Mouse (Mus musculus) frontal cortex, postnatal 25 days (tissue): ENCODE results near the gene Lpp.

Experiments used
- DNase-seq, 2 experiments: peaks; one replicate each; pipeline ENCODE4 v3.0.0; 2022; ENCODE audit warnings: low spot score in 2 of 2

Lpp gene

DNA sequence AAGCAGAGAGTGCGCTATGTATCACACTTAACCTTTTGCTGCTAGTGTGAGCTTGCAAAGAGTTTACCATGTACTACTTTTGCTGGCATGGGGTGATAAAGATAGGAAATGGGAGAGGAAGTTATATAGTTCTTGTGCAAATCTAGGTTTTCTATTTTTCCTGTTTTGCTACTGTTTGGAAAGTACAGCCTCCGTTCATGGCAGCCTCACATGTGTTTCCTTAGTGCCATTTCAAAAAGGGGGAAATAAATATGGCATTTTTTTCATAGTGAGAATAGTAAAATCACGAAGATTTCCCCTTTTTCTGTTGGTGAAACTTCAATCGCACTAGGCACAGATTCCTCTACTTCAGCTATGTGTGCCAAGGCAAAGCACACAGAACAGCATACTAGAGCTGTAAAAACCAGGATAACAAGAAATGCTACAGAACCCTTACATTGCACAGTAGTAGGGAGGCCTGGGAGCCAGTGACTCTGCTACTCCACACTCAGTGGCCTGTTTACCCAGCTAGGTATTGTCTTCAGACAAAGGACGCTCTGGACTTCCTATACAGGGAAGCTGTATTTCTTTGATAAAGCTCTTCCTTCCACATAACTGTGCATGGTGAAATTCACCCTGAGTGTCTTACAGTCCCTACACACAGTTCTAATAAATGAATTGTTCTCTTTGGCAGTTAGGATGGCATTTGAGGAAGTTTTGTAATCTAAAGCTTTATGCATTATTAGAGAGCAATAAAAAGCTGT is 276.6 kb downstream of the Lpp start:
- no peak for DNase-seq

DNA sequence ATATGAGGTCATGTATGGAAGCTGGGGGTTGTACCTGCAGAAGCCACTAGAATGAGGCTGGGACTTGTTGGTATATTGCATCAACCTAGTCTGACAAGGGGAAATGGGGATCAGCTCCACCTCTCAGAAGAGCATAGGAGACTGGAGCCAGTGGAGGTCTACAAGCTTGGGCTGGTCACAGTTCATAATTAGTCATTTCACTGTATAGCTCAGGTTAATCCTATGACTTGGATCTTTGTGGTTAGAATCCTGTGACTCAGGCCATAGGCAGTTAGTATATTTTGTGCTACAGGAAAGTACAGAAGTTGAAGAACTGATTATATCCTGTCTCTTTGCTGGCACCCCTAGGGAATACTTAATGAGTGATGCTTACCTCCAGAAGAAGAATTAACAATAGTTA is 285.6 kb downstream of the Lpp start:
- DNase-seq = no peak

DNA sequence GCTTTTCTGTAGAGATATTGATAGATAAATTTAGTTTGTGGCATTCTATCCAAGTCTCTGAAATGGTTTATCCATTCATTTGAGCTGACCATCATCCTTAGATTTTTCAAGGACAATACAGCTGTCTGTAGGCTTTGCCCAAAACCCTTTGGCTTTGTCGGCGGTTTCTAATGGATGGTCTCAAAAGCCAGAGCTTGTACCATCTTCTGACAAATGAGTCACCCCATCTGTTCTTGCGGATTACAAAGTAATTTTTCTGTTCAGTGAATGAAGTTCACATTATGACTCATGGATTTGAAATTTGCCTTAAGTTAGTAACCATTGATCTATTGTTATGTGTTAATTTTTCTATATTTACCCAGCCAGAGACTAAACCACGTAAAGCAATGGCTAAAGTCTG is 301.8 kb downstream of the Lpp start:
- DNase-seq = no peak

DNA sequence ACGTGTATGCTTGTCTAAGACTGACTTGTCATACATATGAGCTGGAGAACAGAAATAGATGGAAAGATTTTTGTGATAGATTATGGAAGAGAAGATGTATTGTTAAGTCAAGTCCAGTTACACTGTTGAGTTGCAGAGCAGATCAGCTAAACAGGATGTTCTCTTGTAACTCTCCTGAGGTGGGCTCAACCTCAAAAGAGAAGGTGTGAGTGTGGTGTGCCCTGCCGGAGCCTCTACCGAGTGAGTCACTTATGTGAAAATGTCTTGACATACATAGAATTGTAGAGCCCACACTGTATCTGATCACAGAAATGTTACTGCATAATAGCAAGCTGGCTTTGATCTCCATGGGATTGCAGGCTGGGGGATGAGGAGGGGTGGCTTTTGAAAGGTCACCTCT is 310.9 kb downstream of the Lpp start:
- DNase-seq = no peak

DNA sequence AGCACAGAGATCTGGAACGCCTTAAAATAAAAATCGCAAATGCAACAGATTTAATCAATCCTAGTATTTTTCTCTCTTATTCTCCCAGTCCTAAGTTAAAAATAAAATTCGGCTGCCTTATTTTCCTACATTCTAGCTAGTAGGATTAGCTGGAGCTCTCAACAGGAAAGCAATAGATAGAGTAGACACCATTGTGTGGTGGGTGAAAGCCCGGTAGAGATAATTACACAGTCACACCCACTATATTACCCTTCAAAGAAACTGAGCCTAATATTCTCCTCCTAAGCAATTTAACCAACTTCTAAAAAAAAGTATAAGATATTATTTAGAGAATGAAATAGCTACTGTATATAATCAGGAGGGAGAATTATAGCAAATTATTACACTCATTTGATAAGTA is 330.3 kb downstream of the Lpp start:
- no peak for DNase-seq

DNA sequence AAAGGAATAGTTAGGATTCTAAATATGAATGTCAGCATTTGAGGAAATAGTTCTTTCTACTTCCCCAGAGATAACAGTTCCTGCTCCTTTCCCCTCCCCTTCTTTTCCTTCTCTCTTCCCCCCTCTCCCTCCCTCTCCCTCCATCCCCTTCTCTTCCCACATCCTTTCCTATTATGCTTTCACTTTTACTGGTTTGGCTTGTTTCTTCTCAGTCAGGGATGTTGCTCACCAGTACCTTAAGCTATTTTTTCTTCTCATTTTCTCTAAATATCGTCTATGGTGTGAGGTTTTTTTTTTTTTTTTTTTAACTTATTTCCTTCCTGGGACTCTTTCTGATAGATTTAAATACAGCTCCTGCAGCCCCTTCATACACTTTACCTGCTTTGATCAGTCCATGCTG is 339.4 kb downstream of the Lpp start:
- no peak for DNase-seq

DNA sequence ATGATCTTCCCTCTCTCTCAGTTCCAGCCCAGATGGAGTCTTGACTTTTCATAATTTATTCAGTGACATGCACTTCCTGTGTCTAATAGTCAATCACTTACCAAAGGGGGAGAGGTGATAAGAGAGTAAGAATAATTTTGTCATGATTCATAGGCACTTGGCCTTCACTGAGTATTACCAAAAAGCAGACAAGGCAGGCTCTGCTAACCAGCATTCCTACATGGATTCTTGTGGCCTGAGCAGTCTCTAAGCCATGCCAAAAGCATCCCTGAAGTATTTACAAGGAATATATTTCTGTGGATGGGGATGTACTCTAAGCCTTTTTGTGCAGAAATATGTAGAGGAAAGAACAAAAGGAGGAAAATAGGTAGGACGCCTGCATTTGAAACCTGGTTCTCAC is 340.0 kb downstream of the Lpp start:
- no peak for DNase-seq

DNA sequence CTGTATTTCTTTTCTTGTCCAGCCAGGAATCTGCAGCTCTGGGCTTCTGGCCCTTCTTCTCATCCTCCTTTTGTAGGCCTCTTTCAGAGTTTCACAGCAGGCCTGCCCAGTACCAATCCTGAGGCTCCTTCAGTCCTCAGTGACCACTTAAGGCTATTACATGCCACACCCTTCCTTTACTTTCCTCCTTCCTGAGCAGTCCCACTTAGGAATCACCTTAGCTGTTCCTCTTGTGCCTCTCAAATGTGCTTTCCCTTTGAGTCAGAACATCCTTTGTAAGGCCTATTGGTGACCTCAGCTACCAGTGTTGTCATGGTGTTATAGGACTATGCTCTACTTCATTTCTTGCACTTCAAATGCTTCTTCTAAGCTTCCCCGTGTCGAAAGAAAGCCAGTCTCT is 342.4 kb downstream of the Lpp start:
- no peak for DNase-seq

DNA sequence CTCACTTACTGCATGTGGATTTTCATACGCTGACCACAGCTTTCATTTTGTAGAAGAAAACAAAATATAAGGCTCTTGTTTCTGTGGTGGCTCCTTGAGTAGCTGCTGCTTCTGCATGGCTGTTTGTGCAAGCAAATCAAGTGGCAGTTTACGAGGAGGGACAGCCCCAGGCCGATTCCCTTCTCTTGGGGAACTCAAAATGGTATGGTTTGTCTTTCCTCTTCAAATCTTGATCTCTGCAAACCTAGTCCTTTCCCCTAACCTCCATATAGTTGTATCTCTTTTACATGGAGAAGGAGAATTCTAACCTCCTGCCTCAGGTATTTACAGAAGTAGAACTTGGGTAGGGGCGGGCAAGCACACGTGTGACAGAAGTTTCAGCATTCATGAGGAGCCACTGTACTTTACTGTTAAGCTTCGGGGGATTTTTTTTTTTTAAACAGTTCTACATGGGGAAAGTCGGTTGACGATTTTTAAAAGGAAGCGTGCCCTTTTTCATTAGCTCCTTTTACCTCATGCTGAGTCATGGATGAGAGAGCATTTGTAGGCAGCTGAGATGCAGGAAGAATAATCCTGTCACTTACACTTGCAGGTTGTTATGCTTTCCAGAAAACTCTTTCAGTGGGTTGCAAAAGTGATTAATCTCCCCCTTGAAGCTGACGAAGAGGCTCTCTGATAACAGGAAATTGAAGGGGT is 344.2 kb downstream of the Lpp start:
- DNase-seq = no peak

DNA sequence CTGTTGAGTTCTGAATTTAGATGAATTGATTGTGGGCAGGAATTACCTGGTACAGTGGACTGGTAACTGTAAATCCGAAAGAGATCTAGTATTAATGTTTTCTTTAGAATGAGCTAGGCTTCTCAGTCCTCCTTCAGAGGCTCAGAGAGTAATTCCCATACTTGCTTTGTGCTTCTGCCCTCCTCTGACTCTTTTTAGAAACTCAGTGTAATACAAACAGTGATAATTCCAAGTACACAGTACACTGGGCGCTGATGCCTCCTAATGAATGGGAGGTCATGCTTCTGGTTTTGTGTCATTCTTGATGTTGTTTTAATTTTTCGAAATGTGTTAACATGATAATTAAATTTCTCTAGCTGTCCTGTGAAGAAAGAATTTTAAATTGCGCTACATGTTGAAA is 347.4 kb downstream of the Lpp start:
- DNase-seq = no peak

DNA sequence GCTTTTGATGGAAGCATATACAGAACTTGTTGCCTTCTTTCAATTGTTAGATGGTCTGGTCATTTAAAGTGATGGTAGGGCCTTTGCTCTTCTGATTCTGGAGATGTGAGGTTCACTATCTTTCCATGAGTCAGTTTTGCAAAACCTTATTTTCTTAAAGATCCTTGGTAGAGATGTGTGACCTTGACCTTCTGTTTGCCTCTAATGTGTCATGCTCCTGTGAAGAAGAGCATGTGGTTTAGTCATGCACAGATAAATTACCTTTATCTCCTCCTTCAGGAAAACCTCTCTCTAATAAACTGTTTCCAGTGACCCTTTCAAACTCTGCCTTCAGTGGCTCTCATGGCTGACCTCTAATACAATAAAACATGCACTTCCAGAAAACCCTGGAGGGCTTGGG is 356.5 kb downstream of the Lpp start:
- no peak for DNase-seq

DNA sequence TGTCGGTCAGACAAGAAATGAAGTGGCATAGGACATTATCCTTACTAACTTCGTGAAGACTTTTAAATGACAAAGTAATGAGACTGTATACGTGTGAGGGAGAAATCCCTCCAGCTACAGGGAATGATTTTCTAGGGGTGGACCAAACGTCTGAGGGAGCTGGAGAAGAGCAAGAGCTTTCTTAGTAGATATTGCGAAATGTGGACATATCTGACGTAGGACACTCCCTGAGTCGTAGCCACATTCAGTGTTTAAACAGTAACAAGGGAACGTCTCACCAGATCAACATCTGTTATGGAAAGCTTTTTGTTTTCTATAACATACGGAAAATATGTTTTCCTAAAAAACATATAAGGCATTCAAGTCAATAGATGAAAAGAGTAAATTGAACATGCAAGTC is 362.8 kb downstream of the Lpp start:
- no peak for DNase-seq

DNA sequence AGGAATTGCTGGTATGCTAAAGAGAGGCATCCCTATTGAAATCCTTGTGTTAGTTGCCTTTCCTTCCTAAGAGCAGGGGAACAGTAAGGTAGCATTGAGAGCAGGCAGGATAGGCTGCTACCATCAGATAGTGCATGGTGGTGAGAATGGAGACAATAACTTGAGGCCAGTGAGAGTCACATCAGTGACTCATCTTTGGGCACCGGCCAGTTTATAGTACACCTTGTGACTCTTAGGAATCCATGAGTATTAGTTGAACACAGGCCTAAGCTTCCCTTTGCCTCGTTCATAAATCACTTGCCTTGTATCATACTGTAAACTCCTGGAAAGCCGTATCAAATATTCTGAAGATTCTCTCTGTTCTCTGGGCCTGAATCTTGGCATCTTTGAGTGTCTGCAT is 372.7 kb downstream of the Lpp start:
- no peak for DNase-seq

DNA sequence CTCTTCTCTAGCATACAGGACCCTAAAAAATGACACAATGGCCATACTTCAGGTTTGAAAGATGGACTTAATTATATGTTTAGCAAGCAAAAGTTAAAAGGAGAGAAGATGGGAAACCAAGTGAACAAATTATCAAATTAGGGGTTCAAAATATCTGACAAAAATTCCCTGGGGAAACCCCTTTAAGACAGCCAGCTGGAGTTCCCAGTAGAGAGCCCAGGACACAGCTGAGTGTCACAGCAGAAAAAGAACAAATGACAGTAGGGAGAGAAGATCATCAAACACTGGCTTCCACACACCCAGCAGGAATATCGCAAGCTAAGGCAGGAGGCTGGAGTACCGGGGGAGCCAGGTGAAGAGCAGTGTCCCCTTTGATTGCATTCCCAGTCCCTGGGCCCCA is 373.3 kb downstream of the Lpp start:
- no peak for DNase-seq

DNA sequence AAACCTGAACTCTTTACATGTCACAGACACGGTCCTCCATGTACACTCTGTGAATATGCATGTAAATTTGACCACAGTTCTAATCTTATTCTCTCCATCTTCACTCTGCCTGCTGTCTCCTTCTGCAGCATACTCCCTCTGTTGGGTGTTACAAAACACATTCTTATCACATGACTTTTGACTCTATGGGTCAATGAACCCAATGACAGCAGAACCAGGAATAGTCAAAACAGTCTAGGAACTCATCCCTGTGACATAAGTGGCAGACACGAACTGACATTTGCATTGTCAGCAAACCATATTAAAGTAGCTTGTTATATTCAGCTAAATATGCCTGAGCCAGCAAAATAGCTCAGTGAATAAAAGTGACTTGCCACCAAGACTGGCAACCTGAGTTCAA is 383.7 kb downstream of the Lpp start:
- DNase-seq = no peak

DNA sequence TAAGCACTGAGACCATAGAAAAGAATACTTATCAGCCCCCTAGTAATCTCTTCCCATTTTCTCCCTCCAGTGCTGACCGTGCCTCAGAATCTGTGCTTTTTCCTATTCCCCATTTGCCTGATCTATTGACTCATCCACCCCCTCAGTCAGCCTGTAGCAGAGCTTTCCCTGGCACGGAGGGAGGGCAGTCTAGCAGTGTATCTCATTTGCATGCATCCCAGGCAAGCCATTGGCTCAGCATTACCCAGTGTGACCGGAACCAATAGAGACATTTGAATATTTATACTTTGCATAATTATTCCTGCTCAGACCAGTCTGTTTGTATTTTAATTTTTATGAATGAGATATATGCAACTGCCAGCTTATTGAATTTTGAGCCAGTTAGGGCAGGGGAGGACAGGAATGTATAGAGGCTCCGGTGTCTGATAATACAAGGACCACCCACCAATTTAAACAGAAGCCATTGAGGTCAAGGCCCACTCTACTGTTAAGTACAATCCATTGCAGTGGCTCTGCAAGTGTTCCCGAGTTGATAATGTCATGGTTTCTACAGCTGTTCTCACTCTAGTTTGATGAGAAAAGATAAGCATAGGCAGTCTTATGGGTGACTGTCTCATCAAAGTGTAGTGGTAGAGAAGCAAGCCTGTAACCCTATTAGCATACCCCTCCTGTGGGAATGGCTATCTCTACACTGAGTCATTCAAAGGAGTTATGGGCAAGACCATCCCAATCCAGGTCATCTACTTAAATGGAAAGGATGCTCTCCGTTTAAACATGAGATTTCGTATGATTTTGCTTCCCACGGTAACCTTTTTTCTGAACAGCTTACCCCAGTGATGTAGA is 385.3 kb downstream of the Lpp start:
- no peak for DNase-seq

DNA sequence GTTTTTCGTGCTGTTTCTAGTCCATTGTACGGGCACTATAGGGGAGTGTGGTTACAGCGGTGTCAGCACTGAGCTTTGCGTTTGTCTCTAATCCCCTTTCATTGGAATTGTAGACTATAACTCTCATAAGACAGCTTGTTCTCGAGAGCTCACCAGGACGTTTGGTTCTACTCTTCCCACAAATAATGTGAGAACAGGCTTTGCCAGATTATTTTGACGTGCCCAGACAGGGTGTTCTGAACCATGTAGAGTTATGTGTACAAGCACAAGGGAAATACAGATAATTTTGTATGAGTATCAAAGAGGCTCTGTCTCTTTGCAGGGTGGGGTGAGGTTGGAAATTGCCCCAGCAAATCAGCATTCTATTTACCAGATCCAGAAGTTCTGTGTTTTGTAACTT is 387.2 kb downstream of the Lpp start:
- no peak for DNase-seq

DNA sequence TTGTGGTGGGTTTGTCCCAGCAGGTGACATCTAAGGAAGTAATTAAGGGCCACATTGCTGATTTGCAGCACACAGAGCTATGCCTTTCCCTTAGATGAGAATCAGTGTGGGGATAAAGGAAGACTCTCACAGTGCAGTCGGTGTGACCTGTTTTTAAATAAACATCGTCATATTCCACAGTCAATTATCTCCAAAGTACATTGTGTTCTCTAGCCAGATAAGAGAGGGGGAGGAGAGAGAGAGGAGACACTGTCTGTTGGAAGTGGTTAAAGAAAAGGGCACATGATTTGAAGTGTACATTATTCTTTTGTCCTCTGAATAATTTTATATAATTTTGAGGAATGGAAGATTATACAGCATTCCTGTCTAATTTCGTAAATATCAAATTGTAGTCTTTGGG is 388.6 kb downstream of the Lpp start:
- DNase-seq = no peak

DNA sequence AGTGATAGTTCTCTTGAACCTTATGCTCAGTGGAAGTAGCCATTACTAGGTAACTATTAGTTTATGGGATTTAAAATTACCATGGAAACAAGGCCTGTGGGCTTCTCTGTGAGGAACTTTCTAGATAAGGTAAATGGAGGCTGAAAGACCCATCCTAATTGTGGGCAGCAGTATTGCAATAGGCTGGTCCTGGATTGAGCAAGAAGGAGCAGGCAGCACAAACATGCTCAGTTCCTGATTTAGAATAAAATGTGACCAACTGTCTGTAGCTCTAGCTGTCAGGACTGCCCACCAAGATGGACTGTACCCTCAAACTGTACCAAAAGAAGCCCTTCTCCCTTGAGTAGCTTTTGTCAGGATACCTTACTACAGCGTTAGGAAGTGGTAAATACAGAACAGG is 392.3 kb downstream of the Lpp start:
- no peak for DNase-seq

DNA sequence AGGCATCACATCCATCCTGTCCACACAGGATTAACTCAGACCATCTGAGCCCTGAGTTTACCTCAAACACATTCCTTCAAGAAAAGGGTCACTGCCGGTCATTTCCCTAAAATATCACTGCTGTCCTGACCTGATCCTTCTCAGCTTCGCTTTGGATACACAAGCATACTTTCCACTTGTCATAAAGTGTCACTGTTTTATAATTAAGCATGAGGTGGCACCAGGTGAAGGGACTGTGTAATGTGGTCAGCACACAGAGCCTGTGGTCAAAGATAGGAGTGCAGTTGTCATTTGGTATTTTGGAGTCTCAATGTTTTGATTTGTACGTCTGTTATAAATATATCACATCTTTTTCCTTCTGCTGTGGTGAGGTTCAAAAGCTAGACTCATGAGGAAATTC is 395.7 kb downstream of the Lpp start:
- no peak for DNase-seq

DNA sequence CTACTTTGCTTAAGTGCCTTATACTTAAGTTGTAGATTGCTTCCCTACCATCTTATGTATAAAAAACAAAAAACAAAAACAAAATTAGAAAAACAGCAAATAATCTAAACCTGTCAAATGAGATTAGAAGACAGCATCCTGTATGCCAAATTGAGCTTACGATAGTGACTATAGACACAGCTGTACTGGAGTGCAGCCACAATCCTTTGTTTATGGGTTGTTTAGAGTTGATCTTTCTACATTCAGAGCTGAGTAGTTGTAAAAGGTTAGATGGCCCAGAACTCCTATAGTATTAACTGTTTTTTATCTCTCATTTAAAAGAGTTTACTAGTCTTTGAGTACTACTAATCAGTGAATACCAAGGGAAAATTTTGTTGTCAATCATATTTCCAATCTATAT is 398.1 kb downstream of the Lpp start:
- no peak for DNase-seq

DNA sequence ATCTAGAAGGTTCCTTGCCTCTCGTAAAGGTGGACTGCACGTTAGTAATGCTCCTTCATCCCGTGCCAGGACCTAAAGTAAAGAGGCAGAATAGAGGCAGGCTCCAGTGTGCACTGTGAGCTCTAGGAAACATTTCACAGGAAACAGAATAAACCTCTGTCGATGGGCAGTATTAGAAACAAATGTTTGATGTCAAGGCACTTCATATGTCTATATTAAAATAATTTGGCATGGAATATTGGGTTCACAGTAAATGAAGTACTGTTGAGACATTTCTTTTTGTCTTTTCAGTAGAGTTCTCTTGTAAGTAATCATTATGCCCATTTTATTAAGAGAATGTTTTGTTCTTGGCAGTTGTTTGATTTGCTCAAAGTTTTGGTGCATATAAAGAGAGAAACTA is 398.7 kb downstream of the Lpp start:
- DNase-seq = no peak

DNA sequence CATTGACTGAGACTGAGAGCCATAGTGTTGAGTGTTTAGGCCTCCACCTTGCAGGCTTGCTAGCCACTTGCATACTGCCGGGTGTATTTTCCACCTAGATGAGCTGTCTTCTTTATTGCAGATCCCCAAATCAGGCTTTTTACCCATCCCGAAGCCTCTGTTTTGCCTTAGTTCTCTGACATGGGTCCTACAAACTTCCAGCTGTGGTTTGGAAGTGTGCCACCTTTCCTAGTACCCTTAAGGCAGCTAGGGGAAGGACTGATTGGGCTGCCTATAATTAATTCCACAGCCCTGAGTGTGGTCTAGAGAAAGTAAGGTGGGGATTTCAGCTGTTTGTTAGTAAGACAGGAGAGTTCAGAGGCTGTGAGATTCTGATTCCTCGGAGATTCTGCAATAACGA is 399.5 kb downstream of the Lpp start:
- no peak for DNase-seq
